Mouse (Mus musculus) left cerebral cortex, postnatal 4 days (tissue): ENCODE measurements at regions not wholly inside any gene's neighbourhood (a gene's known extent, or its start where the extent isn't known, plus 50 kb on each side); places are given as distances from the start of the nearest gene placed in this dataset.

ENCODE experiments used
- DNase-seq: peaks from one replicate; pipeline ENCODE4 v3.0.0-alpha.2; 2022
- intact Hi-C: fragments of 180-260 bp; cut with DNase I; formaldehyde crosslinking; loops from one replicate; pipeline ENCODE4 v1.15.1; 2025

GRCm38 (mm10) chr5:118449893-118450292 is 110.6 kb upstream of the Med13l start:
- intact Hi-C loops, result no loop called here
- no peak for DNase-seq

- intact Hi-C loops, result no loop called here
These were observed 108.4 kb upstream of the Med13l start for GRCm38 (mm10) chr5:118452052-118452451.

DNA sequence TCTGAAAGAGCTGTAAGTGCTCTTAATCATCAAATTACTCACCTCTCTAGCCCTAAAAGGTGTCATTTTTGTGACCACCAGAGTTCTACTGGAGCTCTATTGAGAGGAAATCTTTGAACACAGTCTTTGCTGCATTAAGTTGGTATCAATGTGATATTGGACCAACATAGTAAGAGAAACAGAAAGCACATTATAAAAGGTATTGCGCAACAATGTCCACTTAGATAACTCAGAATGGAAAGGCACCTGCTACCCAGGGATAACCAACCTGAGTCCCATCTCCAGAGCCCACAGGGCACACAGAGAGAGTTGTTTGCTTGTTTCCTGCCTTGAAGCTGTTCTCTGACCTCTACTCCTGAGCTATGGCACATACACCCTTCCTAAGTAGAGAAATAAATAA is 106.4 kb upstream of the Med13l start:
- intact Hi-C loops, result no loop called here
- DNase-seq, result no peak

More at GRCm38 (mm10) chr5:118452052-118452451, 108.4 kb upstream of the Med13l start:
- DNase-seq, result no peak

DNA sequence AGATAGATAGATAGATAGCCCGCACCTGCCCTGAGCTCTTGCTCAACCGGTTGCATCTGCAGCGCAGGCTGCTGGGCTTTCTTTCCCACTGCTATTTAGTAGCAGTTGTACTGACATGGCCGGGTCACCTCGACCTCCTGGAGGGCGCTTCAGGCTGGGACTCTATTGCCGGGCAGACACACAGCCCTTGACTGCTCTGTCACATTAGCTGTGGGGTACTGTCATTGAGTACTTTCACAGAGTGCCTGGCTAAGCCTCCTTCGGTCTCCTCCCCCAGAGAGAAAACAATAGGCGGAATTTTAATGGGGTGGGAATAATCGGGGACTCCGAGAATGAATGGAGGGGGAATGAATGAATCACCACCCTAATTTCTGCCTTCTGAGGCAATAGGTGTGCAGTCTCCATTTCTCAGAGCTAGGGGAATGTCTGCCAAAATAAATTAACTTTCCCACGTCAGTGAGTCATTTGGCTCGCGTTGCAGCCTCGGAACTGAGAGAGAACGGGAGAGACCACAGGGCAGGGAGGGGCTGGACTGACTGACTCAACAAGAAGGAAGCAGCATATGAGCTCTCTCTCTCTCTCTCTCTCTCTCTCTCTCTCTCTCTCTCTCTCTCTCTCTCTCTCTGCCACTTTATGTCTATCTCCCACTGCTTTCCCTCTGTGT is 101.6 kb upstream of the Med13l start:
- peak; percentile 25 for DNase-seq
- intact Hi-C loops, result no loop called here

DNA sequence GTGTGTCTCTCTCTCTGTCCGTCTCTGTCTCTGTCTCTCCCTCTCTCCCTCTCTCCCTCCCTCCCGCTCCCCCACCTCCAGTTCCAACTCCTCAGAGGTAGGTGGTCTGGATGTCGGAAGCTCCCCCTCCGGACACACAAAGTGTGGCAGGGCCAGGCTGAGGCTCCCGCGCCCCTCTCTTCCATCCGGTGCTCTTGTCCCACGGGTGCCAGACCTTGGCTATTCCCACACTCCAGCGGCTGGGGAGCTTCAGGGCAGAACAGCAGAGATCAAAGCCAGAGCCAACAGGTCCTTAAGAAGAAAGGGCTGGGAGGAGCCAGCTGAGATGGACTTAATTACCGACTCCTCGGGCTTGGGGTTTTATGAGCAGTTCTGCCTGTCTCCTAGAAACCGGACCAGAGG is 101.1 kb upstream of the Med13l start:
- intact Hi-C loops, result no loop called here
- DNase-seq, result peak; percentile 36

GRCm38 (mm10) chr5:118461967-118462366 is 98.5 kb upstream of the Med13l start:
- DNase-seq, result no peak
- intact Hi-C loops, result no loop called here

- intact Hi-C loops, result no loop called here
- DNase-seq, result peak; percentile 19
These were observed 95.3 kb upstream of the Med13l start for GRCm38 (mm10) chr5:118464931-118465801.

DNA sequence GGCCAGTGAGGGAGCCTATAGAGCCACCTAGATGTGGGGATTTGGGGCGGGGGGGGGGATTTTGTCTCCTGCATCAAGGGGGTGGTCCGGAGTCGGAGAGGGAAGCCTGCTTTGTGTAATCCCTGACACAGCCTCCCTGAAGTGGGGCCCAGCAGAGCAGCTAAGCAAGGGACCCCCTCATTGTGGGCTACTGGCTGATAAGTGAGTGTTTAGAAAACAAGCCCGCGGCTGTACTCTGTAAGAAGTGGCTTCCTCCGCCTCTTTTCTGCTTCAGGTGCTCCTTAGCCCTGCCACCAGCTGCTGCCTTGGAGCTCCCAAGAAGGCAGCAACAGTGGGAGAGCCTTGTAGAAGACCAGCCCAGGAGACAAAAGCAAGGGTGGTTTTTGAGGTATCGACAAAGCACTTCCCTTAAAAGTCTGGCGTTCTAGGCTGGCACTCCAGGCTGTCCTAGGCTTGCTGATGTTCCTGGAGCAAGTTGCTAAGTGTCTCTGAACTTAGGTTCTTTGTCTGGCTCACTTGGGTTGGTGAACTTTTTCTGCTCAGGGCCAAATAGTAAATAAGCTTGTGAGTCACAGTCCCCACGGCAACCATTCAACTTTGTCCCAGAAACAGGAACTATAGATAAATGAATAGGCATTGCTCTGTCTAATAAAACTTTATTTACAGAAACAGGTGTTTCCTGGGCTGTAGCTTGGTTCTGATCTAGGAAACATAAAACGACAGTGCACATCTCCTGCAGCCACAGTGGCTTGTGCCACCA is 94.3 kb upstream of the Med13l start:
- intact Hi-C loops, result no loop called here
- DNase-seq, result no peak

DNA sequence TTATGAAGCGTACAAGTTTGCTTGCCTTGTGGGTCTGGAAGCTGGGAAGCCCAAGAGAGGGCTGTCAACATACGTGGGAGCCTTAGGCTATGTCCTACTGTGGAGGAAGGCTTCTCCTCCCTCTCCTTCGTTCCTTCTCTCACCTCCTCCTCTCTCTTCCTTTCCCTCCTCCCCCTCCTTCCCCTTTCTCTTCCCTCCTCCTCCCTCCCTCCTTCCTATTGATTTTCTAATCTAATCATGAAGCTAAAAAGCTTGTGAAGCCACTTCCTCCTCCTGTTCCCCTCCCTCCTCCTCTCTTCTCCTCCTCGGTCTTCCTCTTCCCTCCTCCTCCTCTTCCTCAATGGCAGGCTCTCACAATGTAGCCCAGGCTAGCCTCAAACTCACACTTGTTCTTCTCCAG is 91.7 kb upstream of the Med13l start:
- no peak for DNase-seq
- intact Hi-C loops, result no loop called here

- intact Hi-C loops, result no loop called here
- DNase-seq, result no peak
These were observed 88.9 kb upstream of the Med13l start for GRCm38 (mm10) chr5:118471569-118471968.

DNA sequence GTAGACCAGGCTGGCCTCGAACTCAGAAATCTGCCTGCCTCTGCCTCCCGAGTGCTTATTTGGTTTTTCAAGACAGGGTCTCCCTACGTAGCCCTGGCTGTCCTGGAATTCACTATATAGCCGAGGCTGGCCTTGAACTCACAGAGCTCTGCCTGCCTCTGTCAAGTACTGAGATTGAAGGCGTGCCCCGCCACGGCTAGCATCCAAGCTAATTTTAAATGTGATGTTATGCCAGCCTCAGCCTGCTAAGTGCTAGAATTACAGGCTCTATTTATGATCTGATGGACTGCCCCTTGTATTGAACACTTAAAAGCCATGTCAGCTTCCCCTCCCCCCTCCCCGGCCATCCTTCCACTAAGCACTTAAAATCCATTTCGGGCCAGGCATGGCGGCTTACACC is 88.2 kb upstream of the Med13l start:
- no peak for DNase-seq
- intact Hi-C loops, result no loop called here

DNA sequence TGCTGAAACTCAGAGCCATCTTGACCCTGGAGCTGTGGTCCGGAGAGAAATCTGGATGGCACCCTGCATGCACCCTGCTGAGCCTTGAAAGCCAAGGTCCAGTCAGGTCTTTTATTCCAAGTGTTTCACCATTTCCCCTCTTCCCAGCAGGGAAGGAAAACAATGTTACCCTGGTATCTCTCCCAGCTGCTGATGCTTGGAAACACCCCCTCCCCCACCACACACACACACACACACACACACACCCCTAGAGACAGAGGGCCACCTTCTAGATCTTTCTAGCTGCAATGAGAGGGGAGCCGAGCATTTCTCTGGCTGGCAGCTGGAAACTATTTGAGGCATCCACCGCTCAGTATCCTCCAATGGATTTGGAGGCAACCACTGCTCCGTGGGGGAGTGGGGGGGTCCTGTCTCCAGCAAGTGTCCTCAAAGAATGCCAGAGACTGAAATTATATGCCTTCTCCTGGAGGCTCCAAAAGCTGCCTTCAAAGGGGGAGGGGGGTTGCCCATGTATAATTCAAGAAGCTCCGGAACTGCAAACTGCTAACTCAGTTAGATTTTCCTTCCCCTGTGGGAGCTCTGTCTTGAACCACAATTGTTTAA is 87.2 kb upstream of the Med13l start:
- DNase-seq, result no peak

DNA sequence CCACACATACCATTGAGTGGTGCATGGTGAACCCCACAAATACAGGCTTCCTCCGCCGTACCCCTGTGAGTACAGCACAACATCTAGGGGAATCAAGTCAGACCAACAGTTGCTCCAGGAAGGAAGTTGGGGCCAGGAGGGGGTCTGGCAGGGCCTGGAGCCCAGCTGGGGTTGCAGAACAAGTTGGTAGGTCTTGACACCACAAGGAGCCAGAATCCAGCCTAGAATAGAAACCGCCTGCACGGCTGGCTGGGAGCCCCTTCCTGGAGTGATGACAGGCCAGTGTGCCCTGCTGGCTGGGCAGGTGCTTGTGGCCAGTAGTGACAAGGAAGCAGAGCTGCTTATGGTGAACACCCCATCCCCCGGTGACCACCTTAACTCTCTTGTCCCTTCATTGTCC is 83.9 kb upstream of the Med13l start:
- peak; percentile 16 for DNase-seq

More for the DNA sequence above, 87.2 kb upstream of the Med13l start:
- intact Hi-C loops, result no loop called here

GRCm38 (mm10) chr5:118477131-118478119 is 83.1 kb upstream of the Med13l start:
- no peak for DNase-seq
- intact Hi-C loops, result no loop called here

More for the DNA sequence above, 83.9 kb upstream of the Med13l start:
- intact Hi-C loops, result no loop called here

GRCm38 (mm10) chr5:118478120-118478768 is 82.2 kb upstream of the Med13l start:
- intact Hi-C loops, result no loop called here
- DNase-seq, result peak; percentile 68

GRCm38 (mm10) chr5:118480000-118480399 is 80.5 kb upstream of the Med13l start:
- no peak for DNase-seq
- intact Hi-C loops, result no loop called here

- intact Hi-C loops, result no loop called here
- DNase-seq, result no peak
These were observed 79.3 kb upstream of the Med13l start for GRCm38 (mm10) chr5:118480965-118481793.

DNA sequence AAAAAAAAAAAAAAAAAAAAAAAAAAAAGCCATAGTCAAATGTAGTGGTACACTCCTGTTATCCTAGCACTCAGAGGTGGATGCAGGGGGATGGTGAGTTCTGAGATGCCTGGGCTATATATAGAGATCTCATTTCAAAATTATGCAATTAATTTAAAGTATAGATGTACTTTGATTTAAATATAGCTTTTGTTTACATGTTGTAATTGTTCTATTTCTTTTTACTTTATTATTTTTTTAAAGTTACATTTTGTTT is 78.8 kb upstream of the Med13l start:
- intact Hi-C loops, result no loop called here
- DNase-seq, result no peak

DNA sequence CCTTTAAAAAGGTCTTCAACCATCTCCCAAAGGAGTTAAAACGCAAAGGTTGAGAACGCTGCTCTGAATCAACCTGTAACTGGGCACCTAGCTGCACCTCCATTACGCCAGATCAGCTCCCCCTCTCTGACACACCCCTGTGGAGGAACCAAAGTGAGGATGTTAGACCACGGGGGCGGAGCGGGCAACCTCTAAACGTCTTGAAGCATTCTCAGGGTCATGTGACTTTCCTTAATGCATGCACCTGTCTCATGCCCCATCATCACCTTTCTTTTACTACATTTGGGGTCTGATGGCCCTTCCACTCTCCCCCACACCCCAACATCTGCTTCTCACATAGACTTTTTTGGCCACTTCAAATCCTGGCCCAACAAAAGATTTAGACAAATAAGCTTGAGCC is 77.9 kb upstream of the Med13l start:
- DNase-seq, result no peak
- intact Hi-C loops, result no loop called here
